Mouse (Mus musculus): Measurements from ENCODE around the gene Nbea.

DNA sequence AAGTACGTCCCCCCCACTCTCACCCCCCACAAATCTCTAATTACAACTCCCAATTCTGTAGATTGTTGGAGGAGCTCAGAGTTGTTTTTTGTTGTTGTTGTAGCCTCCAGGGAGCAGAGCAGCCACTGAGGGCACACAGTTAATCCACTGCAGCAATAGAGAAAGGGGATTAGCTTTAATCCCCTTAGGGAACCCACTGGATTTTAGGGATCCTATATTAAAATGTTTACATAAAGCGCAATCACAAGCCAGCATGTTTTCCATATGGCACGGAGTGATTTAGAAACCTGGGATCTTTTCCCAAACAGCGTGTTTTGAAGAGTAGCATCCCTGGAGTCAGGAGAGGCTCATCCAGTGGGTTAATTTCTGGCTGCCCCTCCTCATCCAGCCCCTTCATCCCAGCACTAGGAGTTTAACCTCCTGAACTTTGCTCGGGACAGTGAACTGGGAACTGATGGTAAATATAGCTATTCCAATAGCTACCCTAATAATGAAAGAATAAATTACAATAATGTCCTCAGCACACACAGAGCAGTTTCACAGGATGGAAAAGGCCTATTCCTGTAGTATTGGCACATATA, 394.8 kb downstream of the Nbea start:
- TF ChIP-seq CTCF (IDR thresholded peaks at IDR 0.05; ENCODE audit: low read depth) (no peak), EP300 (IDR thresholded peaks at IDR 0.05; ENCODE audit: low read depth) (no peak)

Data from heart, postnatal 0 days (tissue).